Mouse (Mus musculus) stomach, embryonic 15.5 days (tissue): ENCODE data around the gene Ccdc167. TPM values are rescaled to one million over a fixed set of nuclear protein-coding genes. Genes with fewer than 3 reads are reported as not detected.

Experiments
- ATAC-seq: fragments of 200-750 bp; cut with Nextera tagmentation; 2 replicates; pipeline ENCODE4 v1.8.0; 2017; ENCODE audit warnings: low read depth, moderate number of reproducible peaks, moderate TSS enrichment; ENCODE audit not compliant: insufficient read depth, low FRiP score
- H3K27ac ChIP-seq: fragments of 300-500 bp; sonication (generic); 2 replicates; pipeline ENCODE4 v1.5.1; 2015; ENCODE audit warnings: mild to moderate bottlenecking, inconsistent platforms
- H3K27me3 ChIP-seq: fragments of 300-500 bp; sonication (generic); replicated peaks from 2 replicates; pipeline ENCODE4 v1.6.1; 2015; ENCODE audit warnings: inconsistent platforms
- H3K36me3 ChIP-seq: fragments of 300-500 bp; sonication (generic); 2 replicates; pipeline ENCODE4 v1.6.1; 2015; ENCODE audit warnings: inconsistent platforms
- H3K4me1 ChIP-seq: fragments of 300-500 bp; sonication (generic); 2 replicates; pipeline ENCODE4 v1.6.1; 2015; ENCODE audit warnings: inconsistent platforms
- H3K4me2 ChIP-seq: fragments of 300-500 bp; sonication (generic); 2 replicates; pipeline ENCODE4 v1.6.1; 2015; ENCODE audit warnings: mild to moderate bottlenecking, inconsistent platforms
- H3K4me3 ChIP-seq: fragments of 300-500 bp; sonication (generic); replicated peaks from 2 replicates; pipeline ENCODE4 v1.5.1; 2015; ENCODE audit warnings: inconsistent platforms
- H3K9ac ChIP-seq: fragments of 300-500 bp; sonication (generic); 2 replicates; pipeline ENCODE4 v1.6.1; 2015; ENCODE audit warnings: inconsistent platforms
- H3K9me3 ChIP-seq: fragments of 300-500 bp; sonication (generic); 2 replicates; pipeline ENCODE4 v1.6.1; 2016; ENCODE audit warnings: inconsistent platforms
- WGBS: fragments of 180-500 bp; shearing (Covaris S2); methylation state at CpG from one replicate; pipeline ENCODE4 v1.1.7; 2015; 5-methylcytosine and 5-hydroxymethylcytosine counted together
- polyA plus RNA-seq: library from polyadenylated mRNA; unstranded; fragments of >200 nt; fragmentation: Nextera tagmentation; extraction: Ambion mirVana; gene quantifications from 2 replicates; pipeline ENCODE4 v1.2.1, GENCODE M21; 2015

The Ccdc167 gene
- polyA plus RNA-seq, result 13.0 and 14.1 TPM in 2 replicates

GRCm38 (mm10) chr17:29716732-29717445 lies at the start of gene Ccdc167:
Gene Ccdc167, minus strand, starts transcription at chr17:29717044.
- H3K4me1 ChIP-seq, result peaks cover 16% of the 10 kb centered on the region
- peak within 1 kb of the TSS; percentile 67 for H3K4me3 ChIP-seq
- 4% methylated on average over 41 of the region's 41 CpGs for WGBS
- peak within 1 kb of the TSS; percentile 54 for H3K9ac ChIP-seq
- no peaks in the 10 kb centered on the region for H3K9me3 ChIP-seq
- H3K27me3 ChIP-seq, result no peaks in the 10 kb centered on the region
- H3K4me2 ChIP-seq, result peak within 1 kb of the TSS; percentile 89
- ATAC-seq, result peak; percentile 97
- no peak within 1 kb of the TSS for H3K27ac ChIP-seq
- no peaks in the 10 kb centered on the region for H3K36me3 ChIP-seq

GRCm38 (mm10) chr17:29765380-29765779 lies 48.5 kb upstream of the Ccdc167 start:
- Histone ChIP-seq H3K27ac (no peak overlapping the region), H3K4me3 (no peak overlapping the region), H3K36me3 (no peaks in the 10 kb centered on the region), H3K4me1 (no peaks in the 10 kb centered on the region; the same call in 1 of the 2 replicates), H3K9me3 (no peaks in the 10 kb centered on the region), H3K27me3 (no peaks in the 10 kb centered on the region), H3K4me2 (no peak overlapping the region), H3K9ac (no peak overlapping the region)
- 82% methylated on average over 9 of the region's 9 CpGs for WGBS
- ATAC-seq, result no peak

GRCm38 (mm10) chr17:29762551-29762950 lies 45.7 kb upstream of the Ccdc167 start:
- no peak for ATAC-seq
- Histone ChIP-seq H3K9me3 (no peaks in the 10 kb centered on the region), H3K4me2 (no peak overlapping the region), H3K9ac (no peak overlapping the region), H3K27me3 (no peaks in the 10 kb centered on the region), H3K36me3 (no peaks in the 10 kb centered on the region), H3K4me3 (no peak overlapping the region), H3K4me1 (peaks cover 3% of the 10 kb centered on the region; the same call in 1 of the 2 replicates), H3K27ac (no peak overlapping the region)
- 69% methylated on average over 8 of the region's 8 CpGs for WGBS

- H3K9me3 ChIP-seq, result no peaks in the 10 kb centered on the region
- 77% methylated on average over 9 of the region's 9 CpGs for WGBS
- H3K9ac ChIP-seq, result no peak overlapping the region
- no peak for ATAC-seq
- no peak overlapping the region for H3K4me2 ChIP-seq
- no peaks in the 10 kb centered on the region for H3K36me3 ChIP-seq
- no peak overlapping the region for H3K27ac ChIP-seq
- H3K4me3 ChIP-seq, result no peak overlapping the region
- H3K4me1 ChIP-seq, result peaks cover 3% of the 10 kb centered on the region; the same call in 1 of the 2 replicates
- H3K27me3 ChIP-seq, result no peaks in the 10 kb centered on the region
These were observed 45.1 kb upstream of the Ccdc167 start for GRCm38 (mm10) chr17:29761938-29762337.

GRCm38 (mm10) chr17:29760404-29761375 lies 43.8 kb upstream of the Ccdc167 start:
- Histone ChIP-seq H3K4me1 (peaks cover 3% of the 10 kb centered on the region; the same call in 1 of the 2 replicates), H3K27me3 (no peaks in the 10 kb centered on the region), H3K27ac (no peak overlapping the region), H3K4me3 (no peak overlapping the region), H3K9me3 (no peaks in the 10 kb centered on the region), H3K9ac (no peak overlapping the region), H3K36me3 (no peaks in the 10 kb centered on the region), H3K4me2 (no peak overlapping the region)
- ATAC-seq, result no peak
- 72% methylated on average over 21 of the region's 21 CpGs for WGBS

GRCm38 (mm10) chr17:29759963-29760362 lies 43.1 kb upstream of the Ccdc167 start:
- no peaks in the 10 kb centered on the region for H3K9me3 ChIP-seq
- H3K9ac ChIP-seq, result no peak overlapping the region
- H3K27ac ChIP-seq, result no peak overlapping the region
- no peak overlapping the region for H3K4me2 ChIP-seq
- H3K36me3 ChIP-seq, result no peaks in the 10 kb centered on the region
- no peak overlapping the region for H3K4me3 ChIP-seq
- peaks cover 3% of the 10 kb centered on the region; the same call in 1 of the 2 replicates for H3K4me1 ChIP-seq
- no peaks in the 10 kb centered on the region for H3K27me3 ChIP-seq
- ATAC-seq, result no peak
- 81% methylated on average over 19 of the region's 19 CpGs for WGBS

GRCm38 (mm10) chr17:29756381-29756780 lies 39.5 kb upstream of the Ccdc167 start:
- no peak for ATAC-seq
- Histone ChIP-seq H3K4me2 (no peak overlapping the region), H3K27ac (no peak overlapping the region), H3K9me3 (no peaks in the 10 kb centered on the region), H3K9ac (no peak overlapping the region), H3K36me3 (no peaks in the 10 kb centered on the region), H3K4me3 (no peak overlapping the region), H3K4me1 (peaks cover 3% of the 10 kb centered on the region; the same call in 1 of the 2 replicates), H3K27me3 (no peaks in the 10 kb centered on the region)
- 66% methylated on average over 10 of the region's 10 CpGs for WGBS

GRCm38 (mm10) chr17:29754510-29754909 lies 37.7 kb upstream of the Ccdc167 start:
- Histone ChIP-seq H3K4me3 (no peak overlapping the region), H3K36me3 (no peaks in the 10 kb centered on the region), H3K27me3 (no peaks in the 10 kb centered on the region), H3K4me1 (0 out of 2 replicates have a peak, but pooled peaks cover 3% of the 10 kb centered on the region), H3K27ac (no peak overlapping the region), H3K4me2 (no peak overlapping the region), H3K9ac (no peak overlapping the region), H3K9me3 (no peaks in the 10 kb centered on the region)
- WGBS, result 56% methylated on average over 4 of the region's 4 CpGs
- ATAC-seq, result no peak

- WGBS, result 66% methylated on average over 6 of the region's 6 CpGs
- Histone ChIP-seq H3K27me3 (no peaks in the 10 kb centered on the region), H3K4me3 (no peak overlapping the region), H3K27ac (no peak overlapping the region), H3K9ac (no peak overlapping the region), H3K4me1 (no peaks in the 10 kb centered on the region), H3K36me3 (no peaks in the 10 kb centered on the region), H3K9me3 (no peaks in the 10 kb centered on the region), H3K4me2 (no peak overlapping the region)
- ATAC-seq, result no peak
These were observed 30.6 kb upstream of the Ccdc167 start for GRCm38 (mm10) chr17:29747466-29747865.

GRCm38 (mm10) chr17:29737849-29738804 lies 21.3 kb upstream of the Ccdc167 start:
- H3K4me3 ChIP-seq, result no peak overlapping the region
- H3K4me2 ChIP-seq, result peak overlapping the region; percentile 26
- no peaks in the 10 kb centered on the region for H3K36me3 ChIP-seq
- no peaks in the 10 kb centered on the region for H3K9me3 ChIP-seq
- H3K27me3 ChIP-seq, result no peaks in the 10 kb centered on the region
- H3K4me1 ChIP-seq, result 0 out of 2 replicates have a peak, but pooled peaks cover 8% of the 10 kb centered on the region
- no peak overlapping the region for H3K9ac ChIP-seq
- WGBS, result 26% methylated on average over 22 of the region's 22 CpGs
- peak; percentile 70; the same call in 1 of the 2 replicates for ATAC-seq
- no peak overlapping the region for H3K27ac ChIP-seq

- 60% methylated on average over 15 of the region's 15 CpGs for WGBS
- Histone ChIP-seq H3K27me3 (no peaks in the 10 kb centered on the region), H3K4me3 (no peak overlapping the region), H3K9me3 (no peaks in the 10 kb centered on the region), H3K9ac (no peak overlapping the region), H3K4me2 (no peak overlapping the region), H3K4me1 (0 out of 2 replicates have a peak, but pooled peaks cover 8% of the 10 kb centered on the region), H3K27ac (no peak overlapping the region), H3K36me3 (no peaks in the 10 kb centered on the region)
- ATAC-seq, result no peak
These were observed 19.7 kb upstream of the Ccdc167 start for GRCm38 (mm10) chr17:29736448-29737014.
